Mouse (Mus musculus) heart, postnatal 0 days (tissue): Measurements from ENCODE around the gene Dgat2. TPM values are rescaled to one million over a fixed set of nuclear protein-coding genes. Genes with fewer than 3 reads are reported as not detected.
A peak's percentile ranks its signal among the peaks of the same experiment; 100 is the strongest.

ENCODE experiments used
- ATAC-seq: fragments of 200-750 bp; cut with Nextera tagmentation; 2 replicates; pipeline ENCODE4 v1.8.0; 2017; ENCODE audit warnings: low read depth, moderate number of reproducible peaks, moderate library complexity; ENCODE audit not compliant: insufficient read depth
- DNase-seq: peaks from one replicate; pipeline ENCODE4 v3.0.0-alpha.2; 2016; ENCODE audit warnings: low spot score
- H3K27ac ChIP-seq: fragments of 300-500 bp; sonication (generic); 2 replicates; pipeline ENCODE4 v1.5.1; 2014; ENCODE audit warnings: low read depth, mild to moderate bottlenecking
- H3K27me3 ChIP-seq: fragments of 300-500 bp; sonication (generic); 2 replicates; pipeline ENCODE4 v1.6.1; 2014; ENCODE audit warnings: low read length, mixed read lengths; ENCODE audit not compliant: control insufficient read depth, insufficient read depth
- H3K36me3 ChIP-seq: fragments of 300-500 bp; sonication (generic); replicated peaks from 2 replicates; pipeline ENCODE4 v1.6.1; 2014; ENCODE audit warnings: low read length, mixed read lengths; ENCODE audit not compliant: control insufficient read depth, insufficient read depth
- H3K4me1 ChIP-seq: fragments of 300-500 bp; sonication (generic); 2 replicates; pipeline ENCODE4 v1.6.1; 2014; ENCODE audit warnings: antibody characterized with exemption; ENCODE audit not compliant: control insufficient read depth, insufficient read depth
- H3K4me2 ChIP-seq: fragments of 300-500 bp; sonication (generic); 2 replicates; pipeline ENCODE4 v1.6.1; 2014; ENCODE audit warnings: low read depth, mild to moderate bottlenecking, low read length, moderate library complexity
- H3K4me3 ChIP-seq: fragments of 300-500 bp; sonication (generic); 2 replicates; pipeline ENCODE4 v1.5.1; 2014; ENCODE audit warnings: low read depth, low read length
- H3K9ac ChIP-seq: fragments of 300-500 bp; sonication (generic); replicated peaks from 2 replicates; pipeline ENCODE4 v1.6.1; 2014; ENCODE audit warnings: low read depth, low read length, mixed read lengths
- H3K9me3 ChIP-seq: fragments of 300-500 bp; sonication (generic); replicated peaks from 2 replicates; pipeline ENCODE4 v1.6.1; 2016; ENCODE audit warnings: low read length; ENCODE audit not compliant: control insufficient read depth
- CTCF ChIP-seq: IDR thresholded peaks from 2 replicates; pipeline ENCODE4 v1.5.1; 2016; ENCODE audit warnings: antibody characterized with exemption, control low read depth, low read depth
- EP300 ChIP-seq: IDR thresholded peaks from 2 replicates; pipeline ENCODE4 v1.6.1; 2016; ENCODE audit warnings: antibody characterized with exemption, low read depth
- WGBS: fragments of 180-500 bp; shearing (Covaris S2); extraction: QIAGEN DNeasy Blood & Tissue Kit; methylation state at CpG from one replicate; pipeline ENCODE4 v1.1.7; 2014; 5-methylcytosine and 5-hydroxymethylcytosine counted together
- polyA plus RNA-seq: library from polyadenylated mRNA; unstranded; fragments of >200 nt; fragmentation: Nextera tagmentation; extraction: Ambion mirVana; gene quantifications from 2 replicates; pipeline ENCODE4 v1.2.1, GENCODE M21; 2015
- total RNA-seq: library from RNA; depleted of rRNA; stranded (reverse); fragments of >200 nt; gene quantifications from 2 replicates; pipeline ENCODE4 v1.2.3, GENCODE M21; 2014; ENCODE audit warnings: low replicate concordance

Gene Dgat2
- total and polyA plus RNA-seq, 2 experiments from 2014 or later, result 114 to 115 TPM

DNA sequence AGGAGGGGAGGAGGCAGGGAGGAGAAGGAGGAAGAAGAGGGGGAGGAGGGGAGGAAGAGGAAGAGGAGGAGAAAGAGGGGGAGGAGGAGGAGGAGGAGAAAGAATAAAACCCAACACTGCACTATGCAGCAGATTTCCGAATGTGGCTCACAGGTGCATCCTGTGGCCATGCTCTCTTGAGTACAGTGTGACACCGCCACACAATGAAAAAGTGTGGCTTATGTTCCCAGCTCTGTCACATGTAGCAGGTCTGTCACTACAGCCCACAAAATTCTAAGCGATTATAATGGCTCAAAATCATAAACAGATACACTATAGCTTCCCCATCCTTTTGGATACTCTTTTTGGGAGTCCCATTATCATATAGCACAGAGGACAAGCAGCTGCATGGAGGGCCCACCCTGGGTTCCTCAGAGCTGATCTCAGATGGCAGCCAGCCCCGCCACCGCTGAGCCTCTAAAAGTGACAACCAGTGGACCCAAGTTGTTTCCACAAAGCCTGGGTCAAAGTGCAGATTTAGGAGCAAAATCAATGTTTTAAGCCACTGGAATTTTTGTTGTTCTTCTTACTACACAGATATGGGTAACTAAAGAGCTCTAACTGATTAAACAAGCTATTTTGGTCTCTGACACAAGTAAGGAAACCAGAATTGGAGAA, 61.5 kb downstream of the Dgat2 start:
- H3K4me2 ChIP-seq, result no peak overlapping the region
- no peak overlapping the region for H3K9ac ChIP-seq
- H3K4me1 ChIP-seq, result peaks cover 16% of the 10 kb centered on the region
- DNase-seq (no peak), ATAC-seq (no peak)
- no peak for TF ChIP-seq CTCF
- WGBS, result 73% methylated on average over 5 of the region's 5 CpGs
- H3K4me3 ChIP-seq, result no peak overlapping the region
- H3K27ac ChIP-seq, result peak overlapping the region; percentile 50; the same call in 1 of the 2 replicates
- H3K27me3 ChIP-seq, result no peaks in the 10 kb centered on the region
- peaks cover 9% of the 10 kb centered on the region; the same call in 1 of the 2 replicates for H3K36me3 ChIP-seq
- no peaks in the 10 kb centered on the region for H3K9me3 ChIP-seq

- no peak for ATAC-seq
- H3K27ac ChIP-seq, result no peak overlapping the region
- no peak overlapping the region for H3K4me2 ChIP-seq
- DNase-seq, result no peak
- WGBS, result 65% methylated on average over 4 of the region's 4 CpGs
- no peaks in the 10 kb centered on the region for H3K27me3 ChIP-seq
- no peak overlapping the region for H3K9ac ChIP-seq
- H3K4me1 ChIP-seq, result peaks cover 14% of the 10 kb centered on the region; the same call in 1 of the 2 replicates
- H3K4me3 ChIP-seq, result no peak overlapping the region
- TF ChIP-seq EP300, result no peak
- no peaks in the 10 kb centered on the region for H3K9me3 ChIP-seq
- peaks cover 9% of the 10 kb centered on the region; the same call in 1 of the 2 replicates for H3K36me3 ChIP-seq
These were observed 62.4 kb downstream of the Dgat2 start for GRCm38 (mm10) chr7:99120082-99120481.

- no peak for ATAC-seq
- Histone ChIP-seq H3K9ac (no peak overlapping the region), H3K36me3 (peaks cover 13% of the 10 kb centered on the region; the same call in 1 of the 2 replicates), H3K4me1 (peaks cover 12% of the 10 kb centered on the region; the same call in 1 of the 2 replicates), H3K27ac (no peak overlapping the region), H3K27me3 (no peaks in the 10 kb centered on the region), H3K4me3 (no peak overlapping the region), H3K4me2 (no peak overlapping the region), H3K9me3 (no peaks in the 10 kb centered on the region)
- no peak for DNase-seq
- 73% methylated on average over 3 of the region's 3 CpGs for WGBS
- TF ChIP-seq EP300 (no peak), CTCF (no peak)
These were observed 65.7 kb downstream of the Dgat2 start for GRCm38 (mm10) chr7:99116781-99117180.

GRCm38 (mm10) chr7:99114006-99114726, 68.4 kb downstream of the Dgat2 start:
- DNase-seq, result no peak
- no peak for ATAC-seq
- no peak overlapping the region for H3K4me3 ChIP-seq
- no peak overlapping the region for H3K27ac ChIP-seq
- peaks cover 13% of the 10 kb centered on the region; the same call in 1 of the 2 replicates for H3K36me3 ChIP-seq
- H3K4me1 ChIP-seq, result peaks cover 10% of the 10 kb centered on the region; the same call in 1 of the 2 replicates
- H3K4me2 ChIP-seq, result no peak overlapping the region
- whole genome bisulfite sequencing, result 86% methylated on average over 16 of the region's 16 CpGs
- H3K27me3 ChIP-seq, result no peaks in the 10 kb centered on the region
- TF ChIP-seq CTCF, result no peak
- TF ChIP-seq EP300, result no peak
- H3K9ac ChIP-seq, result no peak overlapping the region
- H3K9me3 ChIP-seq, result no peaks in the 10 kb centered on the region

DNA sequence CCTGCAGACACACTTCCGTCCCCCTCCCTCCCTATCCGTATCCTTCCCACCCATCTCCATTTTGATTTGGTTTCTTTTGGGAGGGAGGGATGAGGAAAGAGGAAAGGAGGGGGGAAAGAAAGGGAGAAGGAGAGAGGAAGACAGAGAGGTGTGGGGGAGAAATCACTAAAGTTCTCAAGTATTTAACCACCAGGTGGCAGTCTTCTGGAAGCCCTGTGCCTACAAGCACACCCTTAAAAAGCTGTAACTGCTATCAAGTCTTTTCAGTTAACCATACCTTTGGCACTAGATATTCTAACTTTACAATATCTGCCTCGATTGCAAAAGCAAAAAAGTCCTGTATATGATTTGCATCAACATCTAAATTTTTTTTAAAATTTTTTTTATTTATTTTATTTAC, 75.0 kb downstream of the Dgat2 start:
- no peaks in the 10 kb centered on the region; the same call in 1 of the 2 replicates for H3K4me1 ChIP-seq
- DNase-seq, result peak; percentile 72
- WGBS, result 42% methylated on average over 3 of the region's 3 CpGs
- H3K27ac ChIP-seq, result no peak overlapping the region
- no peak overlapping the region for H3K4me3 ChIP-seq
- no peak overlapping the region for H3K9ac ChIP-seq
- no peak overlapping the region for H3K4me2 ChIP-seq
- H3K36me3 ChIP-seq, result no peaks in the 10 kb centered on the region
- peak; percentile 65 for TF ChIP-seq CTCF
- TF ChIP-seq EP300, result no peak
- H3K9me3 ChIP-seq, result no peaks in the 10 kb centered on the region
- no peaks in the 10 kb centered on the region for H3K27me3 ChIP-seq
- ATAC-seq, result peak; percentile 55; the same call in 1 of the 2 replicates
